Mouse (Mus musculus): ENCODE measurements at regions not wholly inside any gene's neighbourhood (a gene's known extent, or its start where the extent isn't known, plus 50 kb on each side); places are given as distances from the start of the nearest gene placed in this dataset.
A peak's percentile ranks its signal among the peaks of the same experiment; 100 is the strongest.

GRCm38 (mm10) chr4:80002738-80003635 is 830.9 kb upstream of the Tyrp1 start:
- DNase-seq (ENCODE audit: low spot score in 2 of 2) = no peak

GRCm38 (mm10) chr4:80003636-80004365 is 830.1 kb upstream of the Tyrp1 start:
- DNase-seq (ENCODE audit: low spot score in 2 of 2) = no peak

GRCm38 (mm10) chr4:80004366-80004700 is 829.6 kb upstream of the Tyrp1 start:
- DNase-seq (ENCODE audit: low spot score in 2 of 2) = no peak

DNA sequence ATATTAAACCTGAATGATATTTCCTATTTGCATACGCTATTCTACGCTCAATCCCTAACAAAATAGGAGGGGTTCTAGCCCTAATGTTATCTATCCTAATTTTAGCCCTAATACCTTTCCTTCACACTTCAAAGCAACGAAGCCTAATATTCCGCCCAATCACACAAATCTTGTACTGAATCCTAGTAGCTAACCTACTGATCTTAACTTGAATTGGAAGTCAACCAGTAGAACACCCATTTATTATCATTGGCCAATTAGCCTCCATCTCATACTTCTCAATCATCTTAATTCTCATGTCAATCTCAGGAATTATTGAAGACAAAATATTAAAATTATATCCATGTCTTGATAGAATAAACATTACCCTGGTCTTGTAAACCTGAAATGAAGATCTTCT is 829.1 kb upstream of the Tyrp1 start:
- no peak for DNase-seq (ENCODE audit: low spot score in 2 of 2)

DNA sequence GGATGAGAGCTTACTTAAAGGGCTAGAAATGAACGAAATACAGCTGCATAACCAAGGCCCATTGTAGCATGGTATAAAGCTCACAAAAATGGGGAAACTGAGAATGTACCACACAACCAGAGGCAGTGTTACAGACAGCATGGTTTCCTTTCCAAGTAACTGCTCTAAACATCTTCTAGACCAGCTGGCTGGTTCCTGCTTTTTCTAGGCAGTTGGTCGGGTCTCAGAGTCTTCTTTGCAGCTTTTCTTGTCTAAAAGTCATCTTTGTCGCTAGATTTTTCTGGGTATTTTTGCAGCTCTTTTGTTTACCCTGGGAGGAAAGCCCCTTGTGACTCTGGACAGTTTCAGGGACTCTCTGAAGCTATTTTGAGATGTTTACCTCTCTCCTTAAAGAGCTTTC is 806.0 kb upstream of the Tyrp1 start:
- no peak for DNase-seq (ENCODE audit: low spot score in 2 of 2)

- peak in 1 of 2 experiments; percentile 80 for DNase-seq (ENCODE audit: low spot score in 2 of 2)
Observed at GRCm38 (mm10) chr4:80047956-80048355, 786.0 kb upstream of the Tyrp1 start.

Measured in left cerebral cortex, adult 8-10 months (tissue).